Mouse (Mus musculus) lung, adult 2 months (tissue): ENCODE measurements around the gene Phlda2.

Experiments used
- CTCF ChIP-seq: fragments of 200-500 bp; IDR thresholded peaks from 2 replicates; pipeline ENCODE4 v1.5.1; 2011; ENCODE audit warnings: mild to moderate bottlenecking, low read length, control low read depth; ENCODE audit not compliant: insufficient read depth
- POLR2A ChIP-seq: fragments of 200-500 bp; IDR thresholded peaks from 2 replicates; pipeline ENCODE4 v1.6.1; 2011; ENCODE audit warnings: low read depth, mild to moderate bottlenecking, control low read depth, low read length, borderline replicate concordance; ENCODE audit errors: extremely low read depth

DNA sequence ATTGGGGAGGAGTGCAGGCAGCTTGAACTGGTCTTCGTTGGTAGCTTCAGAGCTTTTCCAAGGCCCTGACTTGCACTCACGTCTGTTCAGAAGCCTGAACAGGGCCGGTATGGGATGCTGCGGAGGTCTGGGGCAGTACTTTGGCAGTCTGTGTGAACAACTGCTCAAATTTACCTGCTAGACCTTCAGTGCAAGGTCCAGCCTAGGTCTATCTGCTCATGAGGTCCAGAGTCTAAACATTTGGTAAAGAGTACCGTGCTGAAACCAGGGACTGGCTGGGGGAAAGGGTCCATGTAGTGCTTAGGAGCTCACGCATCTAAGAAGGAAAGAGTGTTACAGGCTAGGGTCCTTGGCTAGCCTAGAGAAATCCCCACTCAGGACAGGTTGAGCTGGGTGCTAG, 13.2 kb downstream of the Phlda2 start:
- TF ChIP-seq POLR2A (no peak), CTCF (no peak)
